Mouse (Mus musculus) splenic B cell, adult 2 months (primary cell): ENCODE results near the gene Ctla4.

Source experiments
- DNase-seq: peaks from one replicate; pipeline ENCODE4 v3.0.0-alpha.2; 2011; ENCODE audit warnings: low read depth, low spot score
- H3K27me3 ChIP-seq: 2 replicates; pipeline ENCODE4 v1.6.1; 2012; ENCODE audit warnings: mild to moderate bottlenecking, low read length, moderate library complexity, mixed read lengths; ENCODE audit not compliant: control insufficient read depth, poor library complexity, insufficient read depth, severe bottlenecking
- H3K36me3 ChIP-seq: 2 replicates; pipeline ENCODE4 v1.6.1; 2012; ENCODE audit warnings: mild to moderate bottlenecking, low read length, moderate library complexity, mixed read lengths; ENCODE audit not compliant: control insufficient read depth, poor library complexity, insufficient read depth, severe bottlenecking

The Ctla4 gene

GRCm38 (mm10) chr1:60955186-60955585, 68.4 kb downstream of the Ctla4 start:
- H3K27me3 ChIP-seq, result no peaks in the 10 kb centered on the region; the same call in 1 of the 2 replicates
- no peak for DNase-seq
- H3K36me3 ChIP-seq, result no peaks in the 10 kb centered on the region

GRCm38 (mm10) chr1:60956196-60956595, 69.4 kb downstream of the Ctla4 start:
- Histone ChIP-seq H3K36me3 (no peaks in the 10 kb centered on the region), H3K27me3 (no peaks in the 10 kb centered on the region; the same call in 1 of the 2 replicates)
- no peak for DNase-seq

GRCm38 (mm10) chr1:60958287-60958686, 71.5 kb downstream of the Ctla4 start:
- H3K27me3 ChIP-seq, result no peaks in the 10 kb centered on the region; the same call in 1 of the 2 replicates
- H3K36me3 ChIP-seq, result no peaks in the 10 kb centered on the region
- DNase-seq, result no peak

GRCm38 (mm10) chr1:60959246-60959645, 72.4 kb downstream of the Ctla4 start:
- H3K36me3 ChIP-seq, result no peaks in the 10 kb centered on the region
- no peak for DNase-seq
- no peaks in the 10 kb centered on the region; the same call in 1 of the 2 replicates for H3K27me3 ChIP-seq

- H3K36me3 ChIP-seq, result no peaks in the 10 kb centered on the region
- DNase-seq, result no peak
- no peaks in the 10 kb centered on the region; the same call in 1 of the 2 replicates for H3K27me3 ChIP-seq
Measured at GRCm38 (mm10) chr1:60960451-60960850, 73.7 kb downstream of the Ctla4 start.

- peak; percentile 66 for DNase-seq
- Histone ChIP-seq H3K27me3 (no peaks in the 10 kb centered on the region; the same call in 1 of the 2 replicates), H3K36me3 (no peaks in the 10 kb centered on the region)
Measured at GRCm38 (mm10) chr1:60961080-60961479, 74.3 kb downstream of the Ctla4 start.

GRCm38 (mm10) chr1:60962095-60962494, 75.3 kb downstream of the Ctla4 start:
- peak; percentile 19 for DNase-seq
- Histone ChIP-seq H3K36me3 (no peaks in the 10 kb centered on the region), H3K27me3 (no peaks in the 10 kb centered on the region)
